Mouse (Mus musculus) liver, adult (tissue): ENCODE results near the gene Olfr463.

Source experiments
- GATA4 ChIP-seq: IDR thresholded peaks from 2 replicates; pipeline ENCODE4 v1.6.1; 2014; ENCODE audit warnings: mild to moderate bottlenecking, low read length; ENCODE audit not compliant: insufficient replicate concordance

Gene Olfr463

GRCm38 (mm10) chr11:87860426-87860825, 36.8 kb downstream of the Olfr463 start:
- no peak for TF ChIP-seq GATA4

DNA sequence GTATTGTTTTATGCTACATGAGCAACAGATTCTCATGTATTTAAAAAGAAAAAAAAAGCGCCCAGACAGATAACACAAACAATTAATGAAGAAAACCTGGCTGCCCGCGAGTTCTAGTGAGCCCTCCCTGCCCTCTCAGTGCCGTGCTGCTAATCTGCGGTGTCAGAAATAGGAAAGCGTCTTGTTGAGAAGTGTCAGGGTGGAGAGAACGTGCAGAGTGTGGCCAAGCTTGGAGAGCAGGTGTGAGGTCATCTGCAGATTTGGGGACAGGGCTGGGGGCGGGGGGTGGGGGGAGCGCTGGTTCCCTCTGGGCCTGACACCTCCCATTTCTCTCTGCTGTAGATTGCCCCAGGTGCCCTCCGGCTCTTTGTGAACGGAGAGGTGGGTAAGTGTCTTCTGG, 37.9 kb downstream of the Olfr463 start:
- TF ChIP-seq GATA4: no peak

DNA sequence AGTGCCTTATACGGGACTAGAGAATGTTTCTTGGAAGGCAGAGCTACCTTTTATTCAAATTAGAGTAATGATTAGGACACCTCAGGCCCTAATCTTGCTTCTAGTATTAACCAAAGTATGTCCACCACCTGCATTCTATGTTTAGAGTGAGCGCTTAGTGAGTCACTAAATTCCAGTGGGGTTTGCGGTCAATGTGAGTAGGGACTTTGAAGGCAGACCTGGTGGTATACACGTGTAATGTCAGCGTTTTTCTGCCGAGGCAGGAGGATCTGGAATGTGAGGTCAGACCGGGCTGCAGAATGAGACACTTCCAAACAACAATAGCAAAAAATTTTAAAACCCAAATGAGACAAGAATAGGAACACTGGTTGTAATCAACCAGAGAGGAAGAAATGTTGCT, 42.6 kb downstream of the Olfr463 start:
- TF ChIP-seq GATA4: no peak

DNA sequence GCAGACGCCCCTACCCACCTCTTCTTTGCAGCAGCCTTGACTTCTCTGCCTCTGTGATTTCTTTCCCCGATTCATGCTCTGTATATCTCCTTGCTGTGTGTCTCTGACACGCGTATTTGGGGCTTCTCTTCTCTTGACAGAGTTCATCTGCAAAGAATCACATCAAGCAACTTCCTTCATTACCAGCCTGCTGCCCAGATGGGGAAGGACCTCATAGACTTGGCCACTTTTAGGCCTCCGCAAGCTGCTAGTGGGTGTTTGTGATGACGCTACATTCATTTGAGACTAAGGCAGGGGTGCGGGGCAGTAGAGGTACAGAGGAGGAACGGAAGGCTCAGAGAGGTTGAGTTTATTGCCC, 43.6 kb downstream of the Olfr463 start:
- TF ChIP-seq GATA4: no peak

GRCm38 (mm10) chr11:87852690-87853596, 44.2 kb downstream of the Olfr463 start, which contains the start of gene Mks1:
Gene Mks1 (plus strand): TSS chr11:87853215.
- TF ChIP-seq GATA4: no peak; the same call in 1 of the 2 replicates

GRCm38 (mm10) chr11:87847884-87848283, 49.3 kb downstream of the Olfr463 start:
- TF ChIP-seq GATA4: no peak

DNA sequence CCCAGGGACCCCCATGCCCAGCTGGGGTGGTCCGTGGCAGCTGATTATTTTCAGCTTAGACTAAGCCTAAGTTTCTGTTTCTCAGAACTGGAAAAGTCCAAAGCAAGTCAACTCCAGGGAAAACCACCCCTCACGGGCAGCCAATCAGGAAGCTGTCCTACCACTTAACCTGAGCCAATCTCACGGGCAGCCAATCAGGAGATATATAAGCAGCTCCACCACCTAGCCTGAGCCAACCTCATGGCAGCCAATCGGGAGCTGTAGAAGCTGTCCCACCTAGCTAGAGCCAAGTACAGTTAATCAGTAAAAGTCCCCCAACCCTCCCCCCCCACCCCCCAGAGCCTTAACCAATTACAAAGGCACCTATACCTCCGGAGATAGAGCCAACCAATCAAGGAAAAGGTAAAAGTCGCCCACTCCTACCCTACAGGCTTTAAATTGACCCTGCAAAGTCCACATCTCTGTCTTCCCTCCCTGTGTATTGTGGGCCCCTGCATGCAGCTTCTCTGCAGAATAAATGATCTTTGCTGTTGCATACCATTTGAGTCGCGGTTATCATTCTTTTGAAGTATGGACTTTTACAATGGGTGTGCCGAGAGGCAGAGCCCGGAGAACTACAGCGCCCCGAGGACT, 50.1 kb downstream of the Olfr463 start:
- no peak for TF ChIP-seq GATA4
